Mouse (Mus musculus): ENCODE results near the gene Ngf.

The Ngf gene

DNA sequence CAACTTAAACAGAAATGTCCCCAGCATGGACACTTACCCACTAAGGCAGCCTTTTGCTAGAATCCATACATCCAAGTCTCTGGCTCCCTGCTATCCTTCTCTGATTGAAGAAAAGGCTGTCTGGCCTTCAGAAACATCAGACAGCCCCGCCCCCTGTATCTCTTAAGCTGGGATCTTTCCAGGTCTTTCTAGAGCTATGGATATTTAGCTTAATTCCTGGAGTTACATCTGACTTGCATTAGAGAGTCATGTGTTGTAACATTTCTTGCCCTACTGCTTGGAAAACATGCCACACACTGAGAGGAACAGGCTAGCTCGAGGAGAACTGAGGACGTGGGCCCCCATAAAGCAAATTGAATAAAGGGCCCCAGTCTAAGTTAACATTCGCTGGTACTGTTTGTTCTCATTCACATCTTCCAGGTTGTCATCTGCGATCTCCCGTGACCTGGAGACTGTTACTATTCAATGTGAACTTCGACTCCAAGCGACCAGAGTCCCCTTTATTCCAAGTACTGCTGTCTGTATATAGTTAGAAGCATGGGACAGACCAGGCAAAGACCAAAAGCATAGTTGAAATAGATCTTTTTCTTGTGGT, 38.0 kb downstream of the Ngf start:
- DNase-seq (ENCODE audit: low spot score in 2 of 2), result no peak

DNA sequence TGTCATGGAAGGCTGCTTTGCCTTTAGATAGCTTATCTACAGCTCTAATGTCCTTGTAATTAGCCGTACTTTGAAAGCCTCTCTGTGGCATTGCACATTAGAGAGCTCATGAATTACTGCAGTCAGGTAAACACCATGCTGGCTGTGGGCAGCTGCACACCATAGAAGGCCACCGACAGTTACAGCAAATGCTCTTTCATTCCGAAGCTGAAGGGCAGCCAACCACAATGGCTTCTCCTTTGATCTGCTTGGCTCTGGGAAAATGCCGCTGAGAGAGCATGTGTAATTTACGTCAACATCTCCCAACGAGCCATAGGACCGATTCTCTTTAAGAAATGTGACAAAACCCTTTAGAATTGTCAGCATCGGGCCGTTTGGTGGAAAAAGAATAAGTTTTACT, 38.7 kb downstream of the Ngf start:
- DNase-seq (ENCODE audit: low spot score in 2 of 2), result peak in 1 of 2 experiments; percentile 52

DNA sequence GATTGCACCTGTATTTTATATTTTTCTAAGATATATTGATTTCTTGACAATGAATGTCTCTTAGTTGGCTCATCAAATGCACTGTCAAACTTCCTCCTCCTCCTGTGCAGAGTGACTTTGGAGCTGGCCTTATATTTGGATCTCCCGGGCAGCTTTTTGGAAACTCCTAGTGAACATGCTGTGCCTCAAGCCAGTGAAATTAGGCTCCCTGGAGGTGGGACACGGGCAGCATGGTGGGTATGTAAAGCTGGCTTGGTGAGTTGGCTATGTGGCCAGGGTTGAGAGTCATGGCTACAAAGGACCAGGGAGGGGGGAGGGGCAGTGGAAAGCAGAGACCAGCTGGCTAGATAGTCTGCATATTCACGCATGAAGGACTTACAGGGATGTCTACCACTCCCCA, 39.9 kb downstream of the Ngf start:
- DNase-seq (ENCODE audit: low spot score in 2 of 2), result peak in 1 of 2 experiments; percentile 50

DNA sequence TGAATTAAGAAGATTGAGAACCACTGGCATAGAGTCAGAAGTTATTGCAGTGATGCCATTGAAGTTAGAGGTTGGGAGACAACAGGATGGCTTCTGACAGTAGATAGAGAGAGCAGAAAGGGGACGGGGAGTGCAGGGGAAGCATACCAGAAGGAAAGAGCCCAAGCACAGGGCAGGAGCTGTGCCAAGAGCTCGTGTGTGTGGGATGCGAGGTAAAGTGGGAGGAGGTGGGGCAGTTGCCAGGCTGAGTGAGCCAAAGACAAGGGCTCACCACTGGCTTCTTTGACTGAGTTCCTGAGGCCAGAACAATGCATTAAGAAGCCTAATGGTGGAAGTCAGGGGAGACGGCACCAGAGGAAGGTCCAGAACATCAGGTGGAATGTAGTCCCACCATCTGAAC, 47.2 kb downstream of the Ngf start:
- DNase-seq (ENCODE audit: low spot score in 2 of 2), result no peak

DNA sequence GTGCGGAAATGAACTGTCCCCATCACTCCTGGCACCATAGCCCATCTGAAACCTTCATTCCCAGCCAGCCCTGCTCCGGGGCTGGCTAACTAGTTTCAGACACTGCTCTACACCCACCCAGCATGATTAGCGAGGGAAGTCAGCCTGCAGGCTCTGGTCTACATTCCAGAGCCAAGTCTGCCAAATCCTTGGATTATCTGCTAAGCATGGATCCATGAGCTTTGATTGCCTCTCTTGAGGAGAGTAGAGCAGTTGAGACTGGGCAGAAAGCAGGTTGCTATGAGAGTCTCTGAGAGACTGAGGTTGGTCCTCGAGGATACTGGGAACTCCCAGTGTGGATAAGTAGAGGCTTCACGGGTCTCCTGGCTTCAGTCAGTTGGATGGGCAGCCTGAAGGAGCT, 51.3 kb downstream of the Ngf start:
- DNase-seq (ENCODE audit: low spot score in 2 of 2), result no peak

DNA sequence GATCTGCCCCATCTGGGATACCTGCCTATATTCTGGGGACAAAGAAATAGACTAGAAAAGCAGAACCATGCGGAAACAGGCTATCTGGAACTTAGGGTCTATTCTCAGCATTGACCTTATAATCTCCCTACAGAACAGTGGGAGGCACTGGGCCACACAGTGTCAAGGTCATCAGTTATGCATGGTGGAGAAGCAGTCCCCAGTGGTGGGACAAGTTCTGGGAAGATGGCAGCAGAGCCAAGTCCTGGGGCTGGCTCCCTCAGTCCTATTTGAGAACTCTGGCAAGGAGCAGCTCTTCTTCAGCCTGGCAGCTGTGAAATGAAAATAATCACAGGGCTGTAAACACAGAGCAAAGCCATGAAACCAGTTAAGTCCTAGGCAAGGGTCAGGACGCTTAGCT, 54.0 kb downstream of the Ngf start:
- DNase-seq (ENCODE audit: low spot score in 2 of 2), result no peak

DNA sequence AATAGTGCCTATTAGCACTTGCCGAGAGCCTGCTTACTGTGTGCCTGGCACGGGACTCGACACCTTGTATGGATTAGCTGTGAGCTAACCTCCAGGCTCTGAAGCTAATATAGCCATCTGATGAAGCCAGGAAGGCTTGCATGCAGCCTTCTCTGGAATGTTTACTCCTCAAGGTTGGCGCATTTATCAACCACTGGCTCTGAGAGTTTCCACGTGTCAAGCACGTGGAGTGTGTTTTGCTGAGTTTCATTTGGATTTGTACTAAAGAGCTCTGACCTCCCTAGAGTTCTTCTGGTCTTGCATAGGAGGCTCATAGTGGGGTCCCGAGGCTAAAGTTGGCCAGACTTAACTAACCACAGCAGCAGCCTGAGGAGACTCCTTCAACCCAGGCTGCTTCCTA, 55.2 kb downstream of the Ngf start:
- no peak for DNase-seq (ENCODE audit: low spot score in 2 of 2)

DNA sequence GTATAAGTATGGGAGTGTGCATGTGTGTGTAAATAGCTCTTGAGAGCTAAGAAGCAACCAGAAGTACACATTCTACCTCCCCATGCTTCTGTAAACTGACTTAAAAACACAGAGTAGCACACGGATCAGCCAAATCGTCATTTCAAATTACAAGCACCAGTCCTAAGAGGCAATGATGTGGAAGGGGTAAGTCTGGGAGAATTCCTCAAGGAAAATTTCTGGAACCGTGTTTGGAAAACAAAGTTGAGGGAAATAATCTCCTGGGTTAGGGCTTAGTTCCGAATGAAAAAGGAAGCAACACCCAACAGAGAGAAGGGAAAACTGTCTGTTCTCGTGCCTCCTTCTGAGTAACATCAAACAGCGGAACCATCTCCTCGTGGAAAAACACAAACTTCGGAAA, 56.1 kb downstream of the Ngf start:
- no peak for DNase-seq (ENCODE audit: low spot score in 2 of 2)

DNA sequence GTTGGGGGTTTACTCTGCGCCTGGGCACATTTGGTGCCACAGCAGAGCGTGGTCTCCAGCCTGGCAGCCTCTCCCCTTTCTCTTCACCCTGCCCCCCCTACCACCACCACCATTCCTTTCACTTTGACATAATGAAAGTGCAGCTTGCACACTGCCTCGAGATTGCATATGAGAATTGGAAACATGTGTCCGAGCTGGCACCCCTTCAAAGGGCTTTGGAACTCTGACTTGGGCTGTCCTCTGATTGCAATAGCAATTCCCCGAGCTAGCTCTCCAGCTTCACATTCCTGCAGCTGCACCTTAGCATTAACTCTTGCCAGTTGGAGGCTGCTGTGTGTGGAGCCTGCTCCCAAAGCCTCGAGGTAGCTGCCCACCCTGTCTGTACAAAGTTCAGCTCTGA, 56.8 kb downstream of the Ngf start:
- DNase-seq (ENCODE audit: low spot score in 2 of 2), result peak in 1 of 2 experiments; percentile 40

DNA sequence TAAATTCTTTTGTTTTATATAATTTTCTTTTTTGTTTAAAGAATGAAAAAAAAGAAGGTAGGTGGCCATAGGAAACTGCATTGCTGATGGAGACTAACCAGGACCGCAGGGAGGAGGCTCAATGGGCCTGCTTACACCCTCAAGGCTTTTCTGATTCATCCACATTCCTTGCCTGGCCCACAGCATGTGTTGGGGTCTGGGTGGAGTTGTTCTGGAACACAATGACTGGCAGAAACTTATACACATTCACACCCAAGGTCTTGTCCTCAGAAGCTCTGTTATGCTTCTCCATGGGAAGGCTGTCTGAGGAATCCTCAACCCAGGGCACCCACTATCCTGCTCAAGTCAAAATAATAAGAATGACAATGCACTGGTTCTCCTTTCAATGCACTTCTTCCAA, 65.0 kb downstream of the Ngf start:
- no peak for DNase-seq (ENCODE audit: low spot score in 2 of 2)

DNA sequence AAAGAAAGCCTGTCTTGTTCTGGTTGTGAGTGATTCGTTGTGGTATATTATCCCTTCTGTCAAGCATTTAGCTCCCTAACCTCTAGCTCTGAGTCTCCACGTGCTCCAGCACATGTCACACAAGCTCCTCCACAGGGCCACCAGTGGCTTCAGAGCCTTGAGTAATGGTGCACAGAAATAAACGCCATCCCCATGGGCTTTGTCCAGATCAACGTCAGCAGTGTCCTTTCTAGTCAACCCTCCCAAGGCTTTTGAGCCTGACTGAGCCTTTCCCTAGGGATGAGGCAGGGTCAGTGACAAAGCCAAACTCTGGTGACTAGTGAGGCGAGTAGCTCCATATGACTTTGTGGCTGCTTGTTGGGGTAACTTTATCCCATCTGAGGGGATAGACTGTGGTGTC, 73.9 kb downstream of the Ngf start:
- DNase-seq (ENCODE audit: low spot score in 2 of 2), result no peak

DNA sequence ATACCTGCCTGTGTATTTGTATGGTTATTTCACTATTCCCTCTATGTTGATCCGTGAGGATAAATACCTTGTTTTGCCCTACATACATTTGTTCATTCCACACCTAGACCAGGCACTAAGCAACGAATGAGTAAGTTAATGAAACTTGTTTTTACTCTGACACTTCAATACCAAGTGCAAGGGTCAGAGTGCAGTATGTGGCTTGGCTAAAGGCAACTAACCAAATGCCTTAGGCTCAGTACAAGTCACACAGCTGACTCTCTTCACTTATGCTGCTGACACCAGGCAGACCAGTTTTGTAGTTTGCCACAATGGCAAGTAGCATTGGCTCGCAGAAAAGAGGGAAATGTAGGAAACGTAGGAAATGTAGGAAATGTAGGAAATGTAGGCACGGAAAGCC, 77.8 kb downstream of the Ngf start:
- no peak for DNase-seq (ENCODE audit: low spot score in 2 of 2)

DNA sequence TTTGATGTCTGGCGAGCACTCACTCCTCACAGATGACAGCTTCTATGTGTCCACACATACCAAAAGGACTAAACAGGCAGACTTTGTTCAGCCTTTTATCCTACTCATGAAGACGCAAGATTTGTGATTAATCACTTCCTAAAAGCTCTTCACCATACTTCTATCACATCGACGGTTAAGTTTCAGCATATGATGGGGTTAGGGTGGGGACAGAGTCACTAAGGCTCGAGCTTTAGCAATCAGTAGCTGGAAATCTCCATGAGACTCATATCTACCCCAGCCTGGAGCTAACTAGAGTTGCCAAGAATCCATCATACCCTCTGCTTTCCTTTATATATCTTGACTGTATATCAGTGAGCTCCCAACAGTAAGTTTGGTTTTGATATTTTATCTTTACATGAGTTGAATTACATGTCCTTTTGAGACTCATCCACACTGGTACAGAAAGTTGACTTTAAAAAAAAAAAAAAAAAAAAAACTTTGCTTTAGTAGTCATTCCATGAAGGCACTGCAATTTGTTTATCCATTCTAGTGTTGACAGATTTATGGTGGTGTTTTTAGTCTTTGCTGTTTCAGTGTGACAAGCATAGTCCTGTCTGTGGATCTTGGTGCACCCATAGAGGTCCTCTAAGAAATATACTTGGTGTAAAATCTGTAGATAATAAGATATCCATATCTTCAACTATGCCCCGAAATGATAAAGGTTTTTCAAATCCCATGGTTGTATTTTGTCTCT, 84.4 kb downstream of the Ngf start:
- no peak for DNase-seq (ENCODE audit: low spot score in 2 of 2)

DNA sequence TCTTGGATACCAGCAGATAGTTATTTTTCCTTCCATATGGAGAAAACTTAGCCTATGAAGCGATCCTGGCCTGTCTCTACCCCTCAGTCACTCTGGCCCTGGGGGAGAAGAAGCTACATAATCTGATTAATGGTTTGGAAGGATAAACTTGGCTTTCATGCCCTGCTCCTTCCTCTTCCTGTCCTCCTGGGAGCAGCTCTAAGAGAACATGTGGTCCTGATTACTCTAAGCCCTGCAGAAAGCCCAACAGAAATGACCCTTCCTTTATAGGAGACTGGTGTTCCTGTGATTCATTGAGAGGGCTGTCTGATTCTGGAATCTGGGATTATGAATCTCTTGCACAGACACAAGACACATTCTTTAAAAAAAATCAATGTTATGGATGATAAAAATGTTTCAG, 86.4 kb downstream of the Ngf start:
- no peak for DNase-seq (ENCODE audit: low spot score in 2 of 2)

DNA sequence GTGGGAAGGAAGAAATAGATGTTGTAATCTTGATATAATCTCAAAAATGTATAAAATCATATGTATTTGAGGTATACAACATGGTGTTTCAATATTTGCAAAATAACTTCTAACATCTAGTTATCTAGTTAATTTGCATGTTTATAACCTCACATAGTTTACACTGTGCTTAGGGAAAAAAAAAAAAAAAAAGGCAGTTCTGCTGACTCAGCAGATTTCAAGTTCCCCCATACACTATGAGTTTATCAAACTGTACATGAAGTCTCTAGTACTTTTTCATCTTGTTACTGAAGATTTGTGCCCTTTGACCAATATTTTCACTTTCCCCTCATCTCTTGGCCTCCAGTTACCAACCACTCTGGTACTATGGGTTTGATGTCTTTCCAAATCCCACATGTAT, 86.9 kb downstream of the Ngf start:
- DNase-seq (ENCODE audit: low spot score in 2 of 2), result no peak

Measured in urinary bladder, postnatal 4 days (tissue).